Mouse (Mus musculus) R1 (cell line): Measurements from ENCODE around the gene Zfp386.

Source experiments
- DNase-seq: peaks from one replicate; pipeline ENCODE4 v3.0.0-alpha.2; 2018; ENCODE audit warnings: low read depth, low spot score

Zfp386 gene

DNA sequence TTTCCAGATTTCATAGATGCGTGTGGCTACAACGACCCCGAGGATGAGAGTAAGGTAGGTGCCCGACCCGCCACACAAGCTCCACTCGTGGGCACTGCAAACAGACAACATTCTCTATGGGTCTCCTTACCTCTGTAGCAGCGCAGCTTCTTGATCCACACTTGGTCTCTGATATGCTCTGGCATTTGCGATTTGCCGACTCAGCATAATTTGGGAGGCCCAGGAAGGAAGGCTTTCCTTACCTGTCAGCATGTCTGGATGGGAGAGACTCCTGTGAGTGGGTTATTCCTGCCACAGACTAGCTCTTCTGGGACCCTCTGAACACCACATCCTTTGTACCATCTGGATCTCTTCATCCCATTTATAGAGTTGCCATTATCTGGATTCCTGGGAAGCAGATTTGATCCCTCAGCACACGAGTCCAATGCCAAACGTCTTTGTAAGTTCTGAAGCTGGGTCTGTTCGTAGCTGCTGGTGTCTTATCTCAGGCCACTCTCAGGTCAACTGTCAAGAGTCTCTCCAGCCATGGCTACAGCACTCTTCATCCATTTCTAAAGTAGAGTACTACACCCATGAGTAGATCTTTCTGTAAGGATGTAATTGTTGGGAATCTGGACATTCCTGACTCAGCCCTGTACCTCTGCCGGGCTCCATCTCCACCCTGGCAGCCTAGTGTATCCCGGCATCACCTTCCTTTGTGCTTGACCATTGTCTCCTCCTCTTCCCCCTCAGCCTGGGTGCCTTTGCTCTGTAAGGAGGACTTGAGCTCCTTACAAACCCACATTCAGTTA, 47.4 kb downstream of the Zfp386 start:
- DNase-seq = no peak

- DNase-seq = no peak
Observed at GRCm38 (mm10) chr12:116096361-116096904, 48.9 kb downstream of the Zfp386 start.

- DNase-seq = no peak
Observed at GRCm38 (mm10) chr12:116097166-116097565, 49.6 kb downstream of the Zfp386 start.

DNA sequence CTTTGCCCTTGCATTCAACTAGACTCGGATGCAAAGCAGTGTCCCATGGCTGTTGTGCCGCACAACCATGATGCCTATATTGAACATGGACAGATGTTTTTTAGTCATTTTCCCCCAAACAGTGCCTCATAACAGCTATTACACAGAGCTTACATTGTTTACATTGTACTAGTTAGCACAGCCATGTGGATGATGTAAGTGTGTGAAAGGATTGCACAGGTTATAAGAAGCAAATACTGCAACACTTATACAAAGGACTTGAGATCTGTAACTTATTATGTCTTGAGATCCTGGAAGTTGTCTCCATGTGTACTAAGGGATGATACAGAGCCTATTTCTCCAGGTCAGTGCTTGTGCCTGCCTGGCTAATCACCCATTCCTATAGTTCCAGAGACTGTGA, 54.4 kb downstream of the Zfp386 start:
- DNase-seq = no peak

GRCm38 (mm10) chr12:116109451-116110353, 62.2 kb downstream of the Zfp386 start:
- DNase-seq = no peak

GRCm38 (mm10) chr12:116111007-116111694, 63.6 kb downstream of the Zfp386 start:
- no peak for DNase-seq
